Mouse (Mus musculus) neutrophil, adult 59 days (primary cell): ENCODE data around the gene Chd8. TPM values are rescaled to one million over a fixed set of nuclear protein-coding genes. Genes with fewer than 3 reads are reported as not detected.

ENCODE experiments used
- total RNA-seq, 2 experiments: library from RNA; stranded (reverse); gene quantifications; 1 replicate in 1 of 2; 2 replicates in 1 of 2; pipeline ENCODE4 v1.2.4; 2023

The Chd8 gene
- total RNA-seq, result 100 to 1,000 TPM; 105 to 113 TPM

DNA sequence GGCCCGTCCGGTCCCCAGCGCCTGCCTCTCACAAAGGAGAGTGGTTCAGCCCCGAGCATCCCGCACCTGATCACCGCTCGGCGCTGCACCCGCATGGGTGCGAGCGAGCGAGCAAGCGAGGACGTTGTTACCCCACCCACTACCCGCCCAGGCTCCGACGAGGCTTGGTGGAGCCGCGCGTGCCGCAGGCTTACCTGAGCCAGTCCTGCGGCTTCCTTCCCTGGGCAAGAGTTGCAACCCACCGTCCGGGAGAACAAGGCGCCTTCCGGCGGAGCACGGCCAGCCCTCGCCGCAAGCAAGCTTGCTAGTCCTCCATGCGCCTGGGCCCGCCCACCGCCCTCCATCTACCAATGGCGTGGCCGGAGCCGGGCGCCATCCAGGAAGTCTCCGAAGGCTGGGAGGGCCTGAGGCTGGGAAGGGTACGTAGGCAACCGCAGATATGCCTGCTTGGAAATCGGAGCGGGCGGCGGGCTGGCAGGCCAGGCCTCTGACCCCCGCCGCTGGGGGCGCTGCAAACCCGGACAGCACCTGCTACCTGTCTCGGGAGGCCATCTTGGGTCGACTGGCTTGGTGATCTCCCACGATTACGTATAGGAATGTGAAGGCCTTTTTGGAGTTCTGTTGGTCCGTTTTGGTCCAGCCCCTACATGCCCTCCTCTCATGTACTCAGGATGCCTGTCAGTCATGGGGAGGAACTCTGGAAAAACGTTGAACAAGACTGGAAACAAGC lies at the start of gene Chd8:
Gene Chd8, minus strand, starts transcription at position 297 of the 730 bp plus-strand sequence.

DNA sequence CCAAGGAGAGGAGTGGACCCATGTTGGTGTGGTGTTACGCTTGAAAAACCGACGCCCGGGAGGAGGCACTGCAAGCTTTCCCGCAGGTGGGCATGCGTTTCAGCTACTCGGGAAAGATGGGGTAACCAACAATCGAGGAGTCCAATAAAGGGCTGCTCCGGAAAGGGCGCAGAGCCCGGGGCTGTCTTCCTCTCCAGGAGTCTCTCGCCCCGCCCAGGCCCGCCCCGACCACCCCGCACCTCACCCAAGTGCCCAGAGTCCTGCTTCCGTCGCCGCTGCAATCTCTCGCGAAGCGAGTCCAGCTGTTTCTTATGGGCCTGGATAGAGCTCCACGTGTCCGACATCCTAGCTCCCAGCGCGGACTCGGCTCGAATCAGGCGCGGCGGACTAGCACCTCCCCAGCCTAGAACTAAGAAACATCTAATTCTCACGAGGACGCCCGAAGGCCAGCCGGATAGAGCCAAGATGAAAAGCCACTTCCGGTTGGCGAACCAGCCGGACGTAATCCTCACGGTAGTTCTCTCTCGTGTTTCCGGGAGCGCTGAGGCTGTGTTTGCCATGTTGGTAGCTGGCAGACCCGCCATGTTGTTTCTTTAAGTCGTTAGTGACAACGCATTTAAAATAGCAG lies 47.2 kb upstream of the Chd8 start, which contains the start of gene Mettl3:
Gene Mettl3, minus strand, starts transcription at position 485 of the 628 bp plus-strand sequence.

DNA sequence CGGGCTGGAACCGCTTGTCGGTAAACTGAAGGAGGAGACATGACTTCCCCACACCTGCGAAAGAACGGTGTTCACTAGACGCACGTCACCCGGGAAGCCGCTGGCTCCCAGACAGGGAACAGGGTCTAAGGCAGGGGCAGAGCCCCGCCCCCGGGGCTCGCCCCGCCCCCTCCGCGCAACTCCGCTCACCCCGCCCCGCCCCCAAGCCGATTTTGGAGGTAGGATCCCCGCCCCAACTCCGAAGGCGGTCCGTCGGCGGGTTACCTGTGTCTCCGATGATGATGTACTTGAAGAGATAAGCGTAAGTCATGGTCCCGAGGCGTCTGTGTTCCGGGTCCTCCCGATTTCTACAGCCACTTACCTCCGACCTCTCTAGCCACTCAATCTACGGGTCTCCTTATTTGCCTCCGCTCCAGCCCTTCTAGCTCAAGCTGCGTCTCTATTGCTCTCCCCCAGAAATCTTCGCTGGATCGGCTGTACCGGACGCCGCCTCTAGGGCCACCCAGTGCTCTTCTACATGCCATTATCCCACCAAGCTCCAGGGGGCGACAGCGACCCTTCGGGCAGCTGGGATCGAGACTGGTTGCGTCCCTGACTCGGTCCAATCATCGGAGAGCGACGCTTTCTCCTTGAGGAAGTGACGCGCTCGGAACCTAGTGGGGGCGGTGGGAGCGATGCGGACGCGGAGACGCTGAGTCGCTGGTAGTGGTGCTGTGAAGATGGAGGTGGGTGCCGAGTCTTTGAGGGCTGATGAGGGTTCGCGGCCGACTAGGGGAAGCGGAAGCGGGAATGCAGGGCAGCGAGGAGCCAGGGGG lies 21.6 kb upstream of the Chd8 start, which contains the start of the genes Tox4 and Rab2b:
Gene Tox4, plus strand, starts transcription at position 215 of the 815 bp plus-strand sequence.
Gene Rab2b, minus strand, starts transcription at position 614 of the 815 bp plus-strand sequence.

DNA sequence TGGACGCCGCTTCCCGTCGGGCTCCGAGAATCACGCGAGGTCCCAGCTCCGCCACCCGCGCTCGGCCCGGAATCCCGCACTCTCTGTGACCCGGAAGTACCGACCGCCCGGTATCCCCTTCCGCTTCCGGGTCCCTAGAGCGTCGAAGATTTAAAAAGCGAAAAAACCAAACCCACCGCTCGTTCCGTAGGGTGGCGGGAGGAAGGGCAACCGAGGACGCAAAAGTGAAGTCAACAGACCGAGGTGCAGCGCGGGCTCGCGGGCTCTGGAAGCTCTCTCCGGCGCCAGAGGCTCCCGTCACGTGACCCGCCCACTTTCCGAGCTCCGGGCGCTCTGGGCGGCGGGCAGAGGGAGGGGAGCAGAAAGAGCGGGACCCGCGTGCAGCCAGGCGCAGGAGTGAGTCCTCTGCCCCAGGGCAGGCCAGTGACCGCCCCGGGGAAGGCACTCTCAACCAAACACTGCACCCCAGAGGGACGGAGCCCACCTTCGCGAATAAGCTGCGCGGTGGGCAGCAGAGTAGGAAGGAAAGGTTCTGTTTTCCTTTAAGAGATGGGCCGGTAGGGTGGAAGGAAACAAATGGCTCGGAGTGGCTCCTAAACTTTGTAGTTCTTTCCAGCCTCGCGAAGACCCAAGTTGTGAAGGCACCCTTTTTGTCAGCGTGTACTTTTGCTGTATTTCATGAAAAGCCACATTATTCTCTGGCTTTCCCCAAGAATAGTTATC lies 60.3 kb downstream of the Chd8 start, which contains the start of gene Supt16:
Gene Supt16, minus strand, starts transcription at position 261 of the 723 bp plus-strand sequence.

Other genes starting within 250 kb of the Chd8 start
- not detected for gene Tmem253, start 242.1 kb downstream of the Chd8 start, total RNA-seq
- 10 to 100 TPM; 10.4 to 14.2 TPM for gene Zfp219, start 237.0 kb downstream of the Chd8 start, total RNA-seq
- gene Olfr221, start 215.3 kb downstream of the Chd8 start, total RNA-seq, result not detected
- 100 to 1,000 TPM; 228 to 249 TPM for gene Hnrnpc, start 153.8 kb downstream of the Chd8 start, total RNA-seq
- gene Rpgrip1, start 147.1 kb downstream of the Chd8 start, total RNA-seq, result 1 to 10 TPM; 1.1 to 3.4 TPM
- 10 to 100 TPM; 51.3 to 54.7 TPM for gene Supt16, start 60.4 kb downstream of the Chd8 start, total RNA-seq
- gene Tox4, start 21.4 kb upstream of the Chd8 start, total RNA-seq, result 100 to 1,000 TPM; 118 TPM
- 1 to 10 TPM; 3.5 to 4.2 TPM for gene Rab2b, start 21.8 kb upstream of the Chd8 start, total RNA-seq
- 10 to 100 TPM; 20.7 to 24.2 TPM for gene Mettl3, start 47.3 kb upstream of the Chd8 start, total RNA-seq
- under 1 TPM; 0.24 to 0.33 TPM for gene Sall2, start 71.0 kb upstream of the Chd8 start, total RNA-seq
- not detected for gene Olfr1513, start 98.6 kb upstream of the Chd8 start, total RNA-seq
- not detected for gene Olfr1512, start 121.4 kb upstream of the Chd8 start, total RNA-seq
- gene Olfr1511, start 139.6 kb upstream of the Chd8 start, total RNA-seq, result not detected
- not detected for gene Olfr1510, start 156.6 kb upstream of the Chd8 start, total RNA-seq
- gene Olfr1509, start 185.2 kb upstream of the Chd8 start, total RNA-seq, result not detected
- gene Olfr1508, start 209.7 kb upstream of the Chd8 start, total RNA-seq, result not detected
- not detected for gene Olfr1507, start 238.0 kb upstream of the Chd8 start, total RNA-seq